Mouse (Mus musculus): Measurements from ENCODE around the gene Myo9a. TPM values are rescaled to one million over a fixed set of nuclear protein-coding genes. Genes with fewer than 3 reads are reported as not detected.

The Myo9a gene
- polyA plus RNA-seq, 1 experiment: 24.5 TPM

- Histone ChIP-seq H3K4me3 (ENCODE audit: low read depth, low read length) (no peak overlapping the region), H3K4me1 (ENCODE audit: control insufficient read depth, insufficient read depth, low read length) (no peaks in the 10 kb centered on the region), H3K9ac (ENCODE audit: low read depth, poor library complexity, severe bottlenecking) (no peak overlapping the region), H3K9me3 (replicated peaks; ENCODE audit: control insufficient read depth, insufficient read depth, low read length, poor library complexity, severe bottlenecking) (no peaks in the 10 kb centered on the region), H3K27ac (ENCODE audit: insufficient read depth, low read length) (no peak overlapping the region), H3K36me3 (ENCODE audit: control insufficient read depth, insufficient read depth, low read length, poor library complexity, severe bottlenecking) (no peaks in the 10 kb centered on the region), H3K27me3 (ENCODE audit: control insufficient read depth, insufficient read depth, low read length, poor library complexity, severe bottlenecking) (no peaks in the 10 kb centered on the region)
- TF ChIP-seq POLR2A (IDR thresholded peaks at IDR 0.05; ENCODE audit: insufficient read depth, low read length): no peak
- TF ChIP-seq CTCF (IDR thresholded peaks at IDR 0.05; ENCODE audit: low read depth, low read length): no peak
- TF ChIP-seq EP300 (IDR thresholded peaks at IDR 0.05; ENCODE audit: insufficient read depth, low read depth, low read length): no peak
Observed at GRCm38 (mm10) chr9:59716275-59716898, 34.3 kb upstream of the Myo9a start.

GRCm38 (mm10) chr9:59718237-59718636, 32.5 kb upstream of the Myo9a start:
- H3K4me1 ChIP-seq (ENCODE audit: control insufficient read depth, insufficient read depth, low read length): no peaks in the 10 kb centered on the region
- H3K36me3 ChIP-seq (ENCODE audit: control insufficient read depth, insufficient read depth, low read length, poor library complexity, severe bottlenecking): no peaks in the 10 kb centered on the region
- no peak overlapping the region for H3K9ac ChIP-seq (ENCODE audit: low read depth, poor library complexity, severe bottlenecking)
- TF ChIP-seq CTCF (IDR thresholded peaks at IDR 0.05; ENCODE audit: low read depth, low read length): no peak
- TF ChIP-seq EP300 (IDR thresholded peaks at IDR 0.05; ENCODE audit: insufficient read depth, low read depth, low read length): no peak
- no peaks in the 10 kb centered on the region for H3K27me3 ChIP-seq (ENCODE audit: control insufficient read depth, insufficient read depth, low read length, poor library complexity, severe bottlenecking)
- H3K9me3 ChIP-seq (replicated peaks; ENCODE audit: control insufficient read depth, insufficient read depth, low read length, poor library complexity, severe bottlenecking): no peaks in the 10 kb centered on the region
- no peak overlapping the region for H3K27ac ChIP-seq (ENCODE audit: insufficient read depth, low read length)
- H3K4me3 ChIP-seq (ENCODE audit: low read depth, low read length): no peak overlapping the region

GRCm38 (mm10) chr9:59721144-59721543, 29.6 kb upstream of the Myo9a start:
- TF ChIP-seq EP300 (IDR thresholded peaks at IDR 0.05; ENCODE audit: insufficient read depth, low read depth, low read length) (no peak), POLR2A (IDR thresholded peaks at IDR 0.05; ENCODE audit: insufficient read depth, low read length) (no peak)
- no peaks in the 10 kb centered on the region for H3K27me3 ChIP-seq (ENCODE audit: control insufficient read depth, insufficient read depth, low read length, poor library complexity, severe bottlenecking)
- no peaks in the 10 kb centered on the region for H3K4me1 ChIP-seq (ENCODE audit: control insufficient read depth, insufficient read depth, low read length)
- H3K36me3 ChIP-seq (ENCODE audit: control insufficient read depth, insufficient read depth, low read length, poor library complexity, severe bottlenecking): no peaks in the 10 kb centered on the region
- H3K27ac ChIP-seq (ENCODE audit: insufficient read depth, low read length): no peak overlapping the region
- H3K9ac ChIP-seq (ENCODE audit: low read depth, poor library complexity, severe bottlenecking): no peak overlapping the region
- no peak overlapping the region for H3K4me3 ChIP-seq (ENCODE audit: low read depth, low read length)
- no peaks in the 10 kb centered on the region for H3K9me3 ChIP-seq (replicated peaks; ENCODE audit: control insufficient read depth, insufficient read depth, low read length, poor library complexity, severe bottlenecking)

GRCm38 (mm10) chr9:59723096-59723657, 27.5 kb upstream of the Myo9a start:
- no peaks in the 10 kb centered on the region for H3K36me3 ChIP-seq (ENCODE audit: control insufficient read depth, insufficient read depth, low read length, poor library complexity, severe bottlenecking)
- TF ChIP-seq POLR2A (IDR thresholded peaks at IDR 0.05; ENCODE audit: insufficient read depth, low read length) (no peak), CTCF (IDR thresholded peaks at IDR 0.05; ENCODE audit: low read depth, low read length) (peak; percentile 66)
- no peaks in the 10 kb centered on the region for H3K9me3 ChIP-seq (replicated peaks; ENCODE audit: control insufficient read depth, insufficient read depth, low read length, poor library complexity, severe bottlenecking)
- H3K4me1 ChIP-seq (ENCODE audit: control insufficient read depth, insufficient read depth, low read length): no peaks in the 10 kb centered on the region
- no peak overlapping the region for H3K9ac ChIP-seq (ENCODE audit: low read depth, poor library complexity, severe bottlenecking)
- H3K27ac ChIP-seq (ENCODE audit: insufficient read depth, low read length): no peak overlapping the region
- peak overlapping the region; percentile 43 for H3K4me3 ChIP-seq (ENCODE audit: low read depth, low read length)
- no peaks in the 10 kb centered on the region for H3K27me3 ChIP-seq (ENCODE audit: control insufficient read depth, insufficient read depth, low read length, poor library complexity, severe bottlenecking)

- H3K4me1 ChIP-seq (ENCODE audit: control insufficient read depth, insufficient read depth, low read length): no peaks in the 10 kb centered on the region
- no peaks in the 10 kb centered on the region for H3K27me3 ChIP-seq (ENCODE audit: control insufficient read depth, insufficient read depth, low read length, poor library complexity, severe bottlenecking)
- no peak overlapping the region for H3K27ac ChIP-seq (ENCODE audit: insufficient read depth, low read length)
- H3K9ac ChIP-seq (ENCODE audit: low read depth, poor library complexity, severe bottlenecking): no peak overlapping the region
- no peaks in the 10 kb centered on the region for H3K36me3 ChIP-seq (ENCODE audit: control insufficient read depth, insufficient read depth, low read length, poor library complexity, severe bottlenecking)
- no peak overlapping the region for H3K4me3 ChIP-seq (ENCODE audit: low read depth, low read length)
- TF ChIP-seq POLR2A (IDR thresholded peaks at IDR 0.05; ENCODE audit: insufficient read depth, low read length): no peak
- no peak for TF ChIP-seq EP300 (IDR thresholded peaks at IDR 0.05; ENCODE audit: insufficient read depth, low read depth, low read length)
- TF ChIP-seq CTCF (IDR thresholded peaks at IDR 0.05; ENCODE audit: low read depth, low read length): no peak
- H3K9me3 ChIP-seq (replicated peaks; ENCODE audit: control insufficient read depth, insufficient read depth, low read length, poor library complexity, severe bottlenecking): no peaks in the 10 kb centered on the region
Observed at GRCm38 (mm10) chr9:59723791-59724442, 26.8 kb upstream of the Myo9a start.

GRCm38 (mm10) chr9:59725515-59725914, 25.2 kb upstream of the Myo9a start:
- Histone ChIP-seq H3K4me3 (ENCODE audit: low read depth, low read length) (no peak overlapping the region), H3K27ac (ENCODE audit: insufficient read depth, low read length) (no peak overlapping the region), H3K36me3 (ENCODE audit: control insufficient read depth, insufficient read depth, low read length, poor library complexity, severe bottlenecking) (no peaks in the 10 kb centered on the region), H3K27me3 (ENCODE audit: control insufficient read depth, insufficient read depth, low read length, poor library complexity, severe bottlenecking) (no peaks in the 10 kb centered on the region), H3K9ac (ENCODE audit: low read depth, poor library complexity, severe bottlenecking) (no peak overlapping the region), H3K4me1 (ENCODE audit: control insufficient read depth, insufficient read depth, low read length) (no peaks in the 10 kb centered on the region), H3K9me3 (replicated peaks; ENCODE audit: control insufficient read depth, insufficient read depth, low read length, poor library complexity, severe bottlenecking) (no peaks in the 10 kb centered on the region)
- no peak for TF ChIP-seq CTCF (IDR thresholded peaks at IDR 0.05; ENCODE audit: low read depth, low read length)
- TF ChIP-seq EP300 (IDR thresholded peaks at IDR 0.05; ENCODE audit: insufficient read depth, low read depth, low read length): no peak
- TF ChIP-seq POLR2A (IDR thresholded peaks at IDR 0.05; ENCODE audit: insufficient read depth, low read length): no peak
